8 mouse cellular contexts compared by ENCODE assay signal in genomic region chr5:32713042-32713702, GRCm38 (mm10).
DNase-seq lines count a peak whose midpoint lies in the region; ATAC-seq and TF ChIP-seq lines count a peak whose summit lies in the region.

No protein-coding gene starts in this region.

- WGBS in spleen, adult 2 months, result 19% methylated on average over 2 of the region's 2 CpGs

- H3K36me3 ChIP-seq in spleen, adult 2 months (ENCODE audit: control insufficient read depth, insufficient read depth, low read length), result no peaks in the 10 kb centered on the region

- H3K4me1 ChIP-seq in spleen, adult 2 months (ENCODE audit: control insufficient read depth, insufficient read depth, insufficient read length), result no peaks in the 10 kb centered on the region

- H3K27ac ChIP-seq in spleen, adult 2 months (ENCODE audit: insufficient read depth, low read length), result peak overlapping the region; percentile 84

- H3K4me3 ChIP-seq in spleen, adult 2 months (ENCODE audit: extremely low read depth, insufficient read depth, insufficient read length), result peak overlapping the region; percentile 68

- no peak for DNase-seq in cerebellum, postnatal 36 days
- no peak for DNase-seq in spleen, adult 2 months (ENCODE audit: low read depth in 1 of 2, low spot score in 2 of 2)
- DNase-seq in spleen, adult 12 weeks (ENCODE audit: low spot score), result no peak
- DNase-seq in hindlimb bud, embryonic 11.5 days (ENCODE audit: extremely low spot score, low read depth, low spot score), result peak; percentile 63
- peak; percentile 15 for DNase-seq in neural tube, embryonic 10.5 days (ENCODE audit: extremely low spot score, low spot score)
- no peak for DNase-seq in ovary, adult 18-20 months (ENCODE audit: low spot score)
- no peak for DNase-seq in gastrocnemius, postnatal 14 days

- intact Hi-C loops in gastrocnemius, postnatal 14 days (cut with DNase I; ENCODE audit: low total_unique reads), result no loop called here

- TF ChIP-seq CTCF in spleen, adult 2 months (IDR thresholded peaks at IDR 0.05; ENCODE audit: extremely low read depth, insufficient read depth, insufficient read length, insufficient replicate concordance), result no peak

- peak; percentile 8 for ATAC-seq in cerebellum, adult (ENCODE audit: insufficient number of reproducible peaks, low FRiP score, low TSS enrichment)

- H3K27me3 ChIP-seq in spleen, adult 2 months (ENCODE audit: control insufficient read depth, insufficient read depth, low read length), result no peaks in the 10 kb centered on the region; the same call in 1 of the 2 replicates

- TF ChIP-seq POLR2A in spleen, adult 2 months (IDR thresholded peaks at IDR 0.05; ENCODE audit: low read depth, low read length), result no peak

Comparison
In these comparisons a context has a peak if more than half of its experiments do, and no peak if none do; other contexts are left out.
1. DNase-seq: peak in hindlimb bud, embryonic 11.5 days (single experiment) and neural tube, embryonic 10.5 days (single experiment); none in cerebellum, postnatal 36 days (0 of 2), spleen, adult 2 months (0 of 2), spleen, adult 12 weeks (single experiment), ovary, adult 18-20 months (single experiment) and gastrocnemius, postnatal 14 days (single experiment).